Mouse (Mus musculus): ENCODE measurements around the gene Ercc4. TPM values are rescaled to one million over a fixed set of nuclear protein-coding genes. Genes with fewer than 3 reads are reported as not detected.

Gene Ercc4
- polyA plus RNA-seq (2014; fragmentation: Illumina TruSeq; extraction: RNeasy Lipid Tissue Mini Kit (QIAGEN cat#74804); ENCODE audit: low read depth, low replicate concordance): 3.0 TPM

DNA sequence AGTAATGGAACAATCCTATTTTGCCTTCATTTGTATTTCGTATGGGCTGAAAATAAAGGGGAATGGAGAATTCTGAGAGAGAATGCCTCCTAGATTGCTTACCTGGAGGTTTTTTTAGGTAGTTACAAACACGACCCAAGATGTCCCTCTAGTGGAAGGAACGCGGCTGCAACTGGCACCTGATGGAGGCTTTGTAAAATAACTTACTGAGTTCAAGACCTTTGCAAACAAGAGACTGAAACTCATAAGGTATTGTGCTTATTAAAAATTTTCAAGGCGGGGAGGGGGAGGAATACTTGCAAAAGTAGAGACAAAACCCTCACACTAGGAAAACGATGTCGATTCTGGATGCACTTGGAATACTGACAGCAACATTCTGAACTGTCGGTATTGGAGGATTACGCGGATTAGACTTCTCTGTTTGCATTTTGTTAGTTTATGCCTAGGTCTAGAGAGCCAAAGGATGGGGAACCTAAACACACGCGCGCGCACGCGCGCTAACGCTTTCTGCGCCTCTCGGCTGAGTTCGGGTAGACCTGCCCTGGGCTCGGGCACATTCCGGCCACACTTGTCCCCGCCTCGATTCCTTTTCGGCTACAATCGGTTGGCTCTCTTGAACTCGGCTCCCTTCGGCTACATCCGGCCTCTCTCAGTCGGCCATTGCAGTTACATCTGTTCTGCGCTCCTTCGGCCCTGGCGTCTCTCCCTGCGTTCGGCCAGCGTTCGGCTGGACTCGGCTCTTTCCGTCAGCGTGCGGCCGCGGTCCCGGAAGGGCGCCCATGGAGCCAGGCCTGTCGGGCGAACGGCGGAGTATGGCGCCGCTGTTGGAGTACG lies at the start of gene Ercc4:
Gene Ercc4, plus strand, starts transcription at position 529 of the 834 bp plus-strand sequence.

Other genes with a start within 250 kb of the Ercc4 start
- 6.3 TPM for gene Mrtfb, start 146.8 kb downstream of the Ercc4 start, polyA plus RNA-seq (2014; fragmentation: Illumina TruSeq; extraction: RNeasy Lipid Tissue Mini Kit (QIAGEN cat#74804); ENCODE audit: low read depth, low replicate concordance)